25 mouse cellular contexts compared by ENCODE assay signal in the genomic region with DNA sequence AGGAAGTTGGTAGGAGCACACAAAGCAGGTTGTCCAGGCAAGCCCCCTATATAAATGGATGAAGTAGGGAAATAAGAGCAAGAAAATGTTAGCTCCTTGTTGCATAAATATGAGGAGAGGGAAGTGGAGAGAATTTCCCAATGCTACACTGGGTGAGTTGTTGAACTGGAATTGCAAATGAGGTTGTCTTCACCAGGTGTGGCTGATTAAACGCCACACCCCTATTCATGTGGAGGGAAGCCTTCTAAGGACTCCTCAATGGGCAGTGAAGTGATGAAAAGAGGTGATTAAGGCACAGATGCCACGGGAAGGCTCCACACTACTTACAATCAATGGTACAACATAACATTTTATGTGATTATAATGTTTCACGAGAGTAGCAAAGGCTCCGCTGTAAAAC.
"Had no signal": no experiment of that assay in that cellular context is flagged by ENCODE, and none has a peak within 500 bp of the region (broad histone marks: within the 10 kb centered on the region; RNA-seq: fewer than 3 reads in every experiment).

No protein-coding gene starts in this region.

- H3K9me3 ChIP-seq: heart, embryonic 10.5 days; heart, embryonic 12.5 days; hindbrain, embryonic 10.5 days; hindbrain, embryonic 12.5 days; kidney, embryonic 15.5 days; limb, embryonic 10.5 days; limb, embryonic 12.5 days had no signal

- H3K27me3 ChIP-seq: heart, embryonic 12.5 days; hindbrain, embryonic 12.5 days; kidney, embryonic 15.5 days; limb, embryonic 12.5 days had no signal

- H3K27ac ChIP-seq: gastrocnemius, adult 2 months; heart, embryonic 10.5 days; hindbrain, embryonic 10.5 days; hindbrain, embryonic 12.5 days; hindbrain, embryonic 14.5 days; hindbrain, postnatal 0 days; kidney, embryonic 15.5 days; kidney, postnatal 0 days; limb, embryonic 10.5 days; limb, embryonic 12.5 days had no signal

- H3K36me3 ChIP-seq: heart, embryonic 10.5 days; heart, embryonic 12.5 days; hindbrain, embryonic 10.5 days; hindbrain, embryonic 12.5 days; kidney, embryonic 15.5 days; limb, embryonic 10.5 days; limb, embryonic 12.5 days had no signal

- H3K4me2 ChIP-seq: heart, embryonic 12.5 days; hindbrain, embryonic 12.5 days; hindbrain, embryonic 14.5 days; kidney, embryonic 15.5 days; limb, embryonic 12.5 days had no signal

- H3K4me3 ChIP-seq: gastrocnemius, adult 2 months; heart, embryonic 10.5 days; heart, embryonic 12.5 days; hindbrain, embryonic 10.5 days; hindbrain, embryonic 12.5 days; kidney, embryonic 15.5 days; limb, embryonic 10.5 days; limb, embryonic 12.5 days had no signal

- H3K9ac ChIP-seq: heart, embryonic 12.5 days; hindbrain, embryonic 12.5 days; hindbrain, embryonic 14.5 days; kidney, embryonic 15.5 days; limb, embryonic 12.5 days had no signal

- H3K4me1 ChIP-seq: heart, embryonic 10.5 days; heart, embryonic 12.5 days; hindbrain, embryonic 10.5 days; hindbrain, embryonic 12.5 days; kidney, embryonic 15.5 days; limb, embryonic 10.5 days had no signal

- ATAC-seq: hindbrain, postnatal 0 days; intestine, embryonic 16.5 days had no signal

- DNase-seq: gastrocnemius, adult 2 months; gastrocnemius, postnatal 10 days; gastrocnemius, postnatal 25 days; heart, adult 18-20 months; heart, postnatal 10 days; heart, postnatal 4 days; kidney, adult 11 months; kidney, adult 2 months; kidney, adult 9 months; kidney, postnatal 14 days; kidney, postnatal 36 days; layer of hippocampus, adult 9-11 months; layer of hippocampus, postnatal 36 days; liver had no signal
